Mouse (Mus musculus) kidney, postnatal 10 days (tissue): ENCODE measurements around the gene Olfr323.

ENCODE experiments used
- DNase-seq: peaks from one replicate; pipeline ENCODE4 v3.0.0; 2021; ENCODE audit warnings: mixed read lengths

The Olfr323 gene

DNA sequence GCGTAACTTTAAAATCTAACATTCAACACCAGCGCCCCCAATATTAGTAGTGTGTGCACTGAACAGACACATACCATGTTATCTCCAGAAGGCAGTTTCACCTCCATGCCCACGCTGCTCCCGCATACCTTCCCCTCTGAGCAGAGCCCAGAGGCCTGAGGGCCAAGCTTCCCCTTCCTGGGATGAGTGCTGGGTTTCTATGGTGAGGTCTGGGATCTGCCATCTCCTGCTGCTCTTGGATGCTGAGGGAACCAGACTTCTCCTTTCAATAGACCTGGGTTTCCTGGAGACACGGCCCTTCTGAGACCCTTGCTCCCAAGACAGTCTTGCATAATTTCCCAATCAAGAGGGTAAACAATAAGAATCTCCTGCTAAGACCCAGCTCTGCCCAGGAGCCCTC is at the start of gene Olfr323:
Gene Olfr323, minus strand, starts transcription at position 101 of the 400 bp plus-strand sequence.
- no peak for DNase-seq

DNA sequence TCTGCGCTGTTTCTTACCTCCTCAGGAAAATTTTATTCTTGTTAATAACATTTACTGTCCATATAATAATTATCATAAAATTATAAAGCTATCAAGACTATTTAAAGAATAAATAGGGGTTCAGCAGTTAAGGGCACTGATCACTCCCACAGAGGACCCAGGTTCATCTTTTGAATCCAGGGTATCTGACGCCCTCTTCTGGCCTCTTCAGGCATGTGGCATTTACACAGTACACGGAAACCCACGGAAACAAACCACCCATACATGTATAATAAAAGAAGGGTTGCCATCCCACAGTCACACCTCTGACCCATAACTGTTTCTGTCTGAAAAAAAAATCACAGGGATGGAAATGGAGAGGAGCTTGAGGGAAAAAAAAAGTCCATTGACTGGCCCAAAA is 41.5 kb upstream of the Olfr323 start:
- DNase-seq, result no peak

DNA sequence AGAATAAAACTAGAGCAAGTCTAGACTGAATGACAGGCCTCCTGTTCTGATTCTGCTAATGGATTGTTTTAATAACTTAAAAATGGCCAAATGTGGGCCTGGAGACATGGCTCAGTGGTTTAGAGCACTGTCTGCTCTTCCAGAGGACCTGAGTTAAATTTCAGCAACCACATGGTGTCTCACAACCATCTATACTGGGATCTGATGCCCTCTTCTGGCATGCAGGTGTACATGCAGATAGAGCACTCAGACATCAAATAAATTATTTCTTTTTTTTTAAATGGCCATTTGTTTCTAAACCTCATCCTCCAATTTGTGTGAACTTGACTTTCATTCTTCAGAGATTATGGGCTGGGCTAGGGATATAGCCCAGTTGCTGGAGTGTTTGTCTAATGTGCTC is 39.0 kb upstream of the Olfr323 start:
- DNase-seq, result no peak

DNA sequence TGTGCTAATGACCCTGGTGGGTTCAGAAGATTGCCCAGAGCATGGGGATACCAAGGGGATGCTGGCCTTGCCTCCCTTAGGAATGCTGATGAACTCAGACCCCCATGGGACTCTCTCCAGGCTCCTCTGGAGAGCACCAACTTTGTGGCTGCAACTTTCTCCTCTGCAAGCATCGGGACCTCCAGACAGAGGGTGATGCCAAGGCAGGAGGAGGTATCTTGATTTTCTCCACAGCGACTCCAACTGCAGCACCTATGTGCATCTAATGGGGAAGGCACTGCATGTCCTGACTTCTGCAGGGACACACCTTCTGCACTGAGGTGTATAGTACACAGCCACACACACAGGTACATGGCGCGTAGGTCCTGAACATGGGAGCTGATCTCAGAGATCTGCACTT is 28.3 kb upstream of the Olfr323 start, which contains the start of gene Olfr322:
Gene Olfr322, plus strand, starts transcription at position 187 of the 400 bp plus-strand sequence.
- DNase-seq, result no peak

DNA sequence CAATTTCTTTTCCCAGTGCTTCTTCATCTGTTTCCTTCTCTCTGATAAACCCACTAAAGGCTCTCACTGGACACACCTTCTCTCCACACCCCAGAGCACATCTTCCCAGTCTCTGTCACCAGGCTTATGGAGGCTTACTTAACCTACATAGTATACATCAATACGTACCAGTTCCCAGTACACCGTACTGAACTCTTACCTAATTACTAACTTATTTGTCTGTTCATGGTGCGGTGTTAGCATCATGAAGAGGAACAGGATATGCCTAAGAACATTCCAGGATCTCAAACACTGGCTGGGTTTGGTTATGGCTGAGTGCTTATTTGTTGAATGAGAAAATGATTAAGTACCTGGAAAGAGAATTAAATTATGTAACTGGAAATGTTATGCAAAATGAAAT is 24.9 kb upstream of the Olfr323 start:
- DNase-seq, result no peak

DNA sequence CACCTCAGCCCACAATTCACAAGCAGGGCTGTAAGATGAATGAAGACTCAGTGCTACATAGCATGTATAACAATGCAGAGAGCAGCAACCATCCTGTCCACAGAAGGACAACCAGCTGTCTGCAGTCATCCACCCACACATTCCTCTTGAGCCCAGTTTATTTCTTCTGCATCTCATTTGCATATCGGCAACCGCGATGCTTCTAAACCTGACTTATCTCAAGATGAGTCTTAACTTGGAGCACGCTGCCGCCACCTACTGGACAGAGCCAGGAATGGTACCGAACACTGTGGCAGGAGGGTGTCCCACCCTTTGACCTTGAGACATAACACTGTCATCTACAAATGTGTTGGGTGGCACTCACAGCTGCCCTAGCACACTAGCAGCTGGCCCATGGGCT is 13.0 kb upstream of the Olfr323 start:
- peak; percentile 20 for DNase-seq

DNA sequence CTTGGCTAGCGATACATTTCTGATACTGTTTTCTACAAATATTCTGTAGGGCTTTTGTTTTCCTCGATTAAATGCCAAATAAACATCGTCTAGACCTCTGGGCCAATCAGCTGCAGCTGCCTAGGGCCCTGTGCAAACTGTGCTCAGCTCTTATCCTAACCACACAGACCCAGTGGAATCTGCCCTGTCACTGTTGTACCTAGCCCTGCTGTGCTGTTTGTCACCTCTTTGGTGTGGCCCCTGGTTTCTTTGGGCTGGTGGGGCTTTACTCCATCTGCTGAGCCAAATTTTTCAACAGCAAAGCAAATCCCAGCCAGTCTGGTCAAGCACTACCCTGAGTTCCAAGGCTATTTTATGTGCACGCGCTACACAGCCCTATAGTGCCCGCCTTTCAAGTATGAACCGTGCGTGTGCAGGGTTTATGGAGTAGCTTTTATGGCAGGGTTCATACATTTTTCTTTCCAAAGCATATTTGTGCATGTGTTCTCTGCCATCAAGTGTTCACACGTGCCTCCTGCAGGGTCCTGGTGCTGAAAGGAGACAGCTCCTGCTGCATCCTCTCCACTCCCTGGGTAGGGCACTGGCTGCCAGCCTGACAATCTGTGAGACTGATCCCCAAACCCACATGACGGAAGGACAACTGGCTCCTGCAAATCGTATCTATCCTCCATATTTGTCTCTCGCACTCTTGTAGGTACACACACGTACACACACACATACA is 11.5 kb upstream of the Olfr323 start:
- no peak for DNase-seq

DNA sequence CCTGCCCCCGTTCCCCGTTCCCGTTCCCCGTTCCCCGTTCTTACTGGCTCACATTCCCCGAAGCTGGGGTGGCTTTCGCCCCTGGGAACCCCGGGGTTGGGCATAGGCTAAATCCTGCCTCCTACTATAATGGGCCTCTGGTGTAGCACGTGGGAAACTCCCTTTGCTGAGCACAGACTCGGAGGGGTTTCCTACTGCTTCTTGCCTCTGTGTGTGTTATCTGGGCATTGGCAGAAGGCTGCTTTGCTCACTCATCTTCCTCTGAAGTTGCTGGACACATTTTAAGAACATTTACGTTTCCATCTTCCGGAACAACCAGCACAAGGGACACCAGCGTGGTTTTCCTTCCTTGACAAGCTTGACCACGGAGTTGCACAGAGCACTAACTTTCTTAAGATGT is 10.8 kb upstream of the Olfr323 start:
- DNase-seq, result no peak

DNA sequence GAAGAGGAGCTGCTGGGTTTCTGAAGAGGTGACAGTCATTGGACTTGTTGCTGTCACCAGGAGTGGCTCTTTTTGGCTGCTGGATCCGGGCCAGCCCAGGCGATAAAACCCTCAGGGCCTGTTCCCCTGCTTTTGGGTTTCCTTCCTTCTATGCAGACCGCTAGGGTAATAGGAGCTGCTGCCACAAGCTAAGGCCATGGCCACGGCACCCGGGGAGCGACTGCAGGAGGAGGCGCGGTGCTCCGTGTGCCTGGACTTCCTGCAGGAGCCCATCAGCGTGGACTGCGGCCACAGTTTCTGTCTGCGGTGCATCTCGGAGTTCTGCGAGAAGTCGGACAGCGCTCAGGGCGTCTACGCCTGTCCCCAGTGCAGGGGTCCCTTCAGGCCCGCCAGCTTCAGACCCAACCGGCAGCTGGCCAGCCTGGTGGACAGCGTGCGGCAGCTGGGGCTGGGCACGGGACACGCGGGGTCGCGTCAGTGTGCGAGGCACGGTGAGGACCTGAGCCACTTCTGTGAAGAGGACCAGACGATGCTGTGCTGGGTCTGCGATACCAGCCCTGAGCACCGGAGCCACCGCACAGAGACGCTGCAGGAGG is 10.1 kb upstream of the Olfr323 start, which contains the start of gene Trim58:
Gene Trim58, plus strand, starts transcription at position 194 of the 596 bp plus-strand sequence.
- peak; percentile 27 for DNase-seq

DNA sequence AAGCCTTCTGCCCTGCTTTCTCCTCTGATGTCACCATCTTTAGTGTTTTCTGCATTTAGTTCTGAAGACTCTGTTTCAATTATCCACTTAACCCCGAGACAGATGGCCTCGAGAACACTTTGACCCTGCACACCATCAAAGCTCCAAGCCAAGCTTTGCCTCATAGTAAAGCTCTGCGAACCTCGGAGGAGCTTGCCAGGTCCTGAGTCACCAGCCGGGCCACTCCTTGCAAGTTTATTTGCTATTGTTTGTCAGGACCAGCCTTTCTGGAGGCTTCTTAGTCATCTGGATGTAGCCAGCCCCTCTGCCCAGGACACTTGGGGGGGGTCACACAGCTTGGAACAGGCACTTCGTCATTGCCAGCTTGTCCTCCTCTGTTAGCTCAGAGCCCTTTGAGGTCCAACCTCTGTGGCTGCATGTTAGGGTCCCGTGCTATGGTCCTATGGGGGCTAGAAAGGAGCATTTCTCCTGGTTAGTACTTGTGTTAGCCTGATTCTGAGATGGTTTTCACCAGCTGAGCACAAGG is 7.9 kb upstream of the Olfr323 start:
- no peak for DNase-seq

DNA sequence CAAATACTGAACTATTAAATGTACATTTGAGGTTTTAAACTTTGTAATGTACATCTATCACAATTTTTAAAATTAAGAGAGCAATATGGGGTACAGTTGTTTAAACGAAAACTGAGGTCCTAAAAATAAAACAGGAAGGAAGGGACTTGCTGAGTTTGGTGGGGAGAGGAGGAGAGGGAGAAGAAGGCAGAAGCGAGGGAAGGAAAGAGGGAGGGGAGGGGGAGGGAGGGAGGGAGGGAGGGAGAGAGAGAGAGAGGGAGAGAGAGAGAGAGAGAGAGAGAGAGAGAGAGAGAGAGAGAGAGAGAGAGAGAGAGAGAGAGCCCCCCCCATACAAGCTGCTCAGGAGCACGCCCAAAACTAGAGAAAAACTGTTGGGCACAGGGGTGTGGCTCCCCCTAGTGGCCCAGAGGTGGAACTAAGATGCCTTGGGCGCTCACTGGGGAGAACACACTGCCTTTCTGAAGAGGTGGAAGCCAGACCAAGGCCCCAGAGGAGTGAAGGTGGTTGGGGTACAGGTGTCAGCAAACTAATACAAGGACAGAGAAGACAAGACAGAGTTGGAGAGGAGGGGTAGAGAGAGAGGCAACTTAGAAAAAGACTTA is 6.2 kb upstream of the Olfr323 start:
- peak; percentile 62 for DNase-seq

DNA sequence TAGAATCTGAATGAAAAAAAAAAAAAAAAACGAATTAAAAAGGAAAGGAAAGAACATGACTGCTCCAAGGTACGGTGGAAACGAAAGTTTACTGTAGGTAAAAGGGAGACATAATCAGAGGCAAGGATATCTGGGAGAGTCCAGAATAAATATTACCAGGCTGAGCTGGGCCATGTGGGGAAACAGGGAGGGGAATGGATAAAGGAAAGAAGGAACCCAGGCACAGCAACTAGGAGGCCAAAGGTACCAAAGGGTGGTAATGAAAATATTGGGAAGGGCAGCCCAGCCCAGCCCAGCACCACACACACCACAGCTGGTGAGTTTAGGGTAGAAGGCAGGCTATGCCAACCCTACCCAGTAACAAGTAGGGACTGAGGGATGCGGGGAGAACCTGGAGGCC is 4.6 kb upstream of the Olfr323 start:
- no peak for DNase-seq

DNA sequence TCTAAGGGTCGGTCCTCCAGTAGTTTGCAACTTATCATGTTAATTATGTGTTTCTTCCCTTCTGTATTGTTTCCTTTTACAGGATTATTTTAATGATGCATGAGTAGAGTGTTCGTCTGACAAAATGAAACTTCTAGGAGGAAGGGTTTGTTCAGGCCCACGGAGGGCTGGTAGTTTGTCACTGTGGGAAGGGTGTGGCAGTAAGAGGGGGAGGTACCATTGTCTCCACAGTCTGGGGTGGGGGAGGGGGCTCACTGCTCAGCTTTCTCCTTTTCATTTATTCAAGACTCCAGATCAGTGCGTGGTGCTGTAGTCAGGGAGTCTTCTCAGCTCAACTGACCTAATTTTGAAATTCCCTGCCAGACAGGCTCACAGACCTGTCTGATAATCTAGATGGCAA is 4.2 kb downstream of the Olfr323 start:
- DNase-seq, result no peak

DNA sequence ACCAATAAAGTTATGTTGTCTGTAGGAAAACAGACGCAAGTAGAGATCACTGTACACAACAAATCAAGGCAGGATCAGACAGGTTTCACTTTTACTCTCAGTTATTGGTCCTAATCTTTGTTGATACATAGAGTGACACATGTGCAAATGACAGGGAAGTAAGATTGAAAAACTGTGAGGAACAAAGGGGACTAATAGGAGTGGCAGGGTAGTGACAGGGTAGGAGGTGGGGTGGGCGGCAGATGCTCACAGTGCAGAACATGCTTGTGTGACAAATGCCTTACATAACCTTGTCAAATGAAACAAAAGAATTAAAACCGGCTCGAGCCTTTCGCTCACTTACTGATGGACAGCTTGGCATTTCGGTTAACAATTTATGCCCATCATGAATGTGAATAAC is 11.5 kb downstream of the Olfr323 start:
- DNase-seq, result no peak

DNA sequence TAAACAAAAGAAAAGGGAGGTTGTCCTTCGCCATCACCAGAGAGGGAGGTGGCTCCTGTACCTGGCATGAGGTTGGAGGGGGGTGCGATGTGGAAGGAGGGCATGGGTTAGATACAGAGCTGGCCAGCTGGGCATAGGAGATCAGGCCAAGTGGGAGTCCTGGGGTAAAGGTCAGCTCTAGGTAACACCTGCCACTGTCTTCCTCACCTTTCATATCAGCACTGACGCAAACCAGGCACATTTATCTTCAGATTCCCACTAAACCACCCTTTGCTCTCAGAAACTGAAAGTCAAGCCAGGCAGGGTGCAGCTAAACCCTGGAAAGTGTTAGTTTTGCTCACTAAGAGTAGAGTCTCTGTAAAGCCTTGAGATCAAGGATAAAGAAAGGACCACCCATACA is 11.9 kb downstream of the Olfr323 start:
- DNase-seq, result no peak

DNA sequence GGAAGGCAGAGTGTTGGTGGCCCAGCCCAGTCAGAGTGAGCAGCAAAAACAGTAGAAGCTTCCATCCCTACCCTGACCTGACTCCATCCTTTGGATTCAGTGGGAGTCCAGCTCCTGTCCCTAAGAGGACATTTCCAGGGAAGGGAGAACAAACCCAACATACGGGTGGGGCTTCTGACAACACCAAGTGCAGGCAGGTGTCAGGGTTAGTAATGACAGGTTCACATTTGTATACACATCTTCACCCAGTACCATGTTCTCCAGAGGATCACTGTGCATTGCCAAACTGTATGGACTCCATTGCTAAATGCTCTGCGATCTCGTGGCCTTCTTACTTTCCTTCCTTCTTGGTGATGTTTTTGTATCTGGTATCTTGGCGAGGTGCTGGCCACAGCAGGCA is 14.3 kb downstream of the Olfr323 start, which contains the start of gene 2210407C18Rik:
Gene 2210407C18Rik, minus strand, starts transcription at position 101 of the 400 bp plus-strand sequence.
- no peak for DNase-seq

DNA sequence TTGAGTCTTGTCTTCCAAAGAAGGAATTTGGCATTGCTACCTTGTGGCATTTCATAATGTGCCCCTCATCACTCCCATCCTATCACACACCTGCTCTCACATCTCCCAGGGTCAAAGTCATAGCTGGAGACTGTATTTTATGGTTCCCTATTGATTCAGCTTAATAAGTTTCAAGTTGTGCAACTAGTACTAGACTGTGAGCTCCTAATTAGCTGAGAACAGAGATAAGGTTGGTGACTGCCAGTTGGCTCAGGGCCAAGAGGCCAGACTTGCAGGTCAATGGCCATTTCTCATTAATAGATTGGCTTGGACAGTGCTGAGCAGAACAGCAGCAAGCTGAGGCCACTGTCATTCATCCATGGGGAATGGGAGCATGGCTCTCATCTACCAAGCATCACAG is 15.8 kb downstream of the Olfr323 start:
- DNase-seq, result peak; percentile 17

DNA sequence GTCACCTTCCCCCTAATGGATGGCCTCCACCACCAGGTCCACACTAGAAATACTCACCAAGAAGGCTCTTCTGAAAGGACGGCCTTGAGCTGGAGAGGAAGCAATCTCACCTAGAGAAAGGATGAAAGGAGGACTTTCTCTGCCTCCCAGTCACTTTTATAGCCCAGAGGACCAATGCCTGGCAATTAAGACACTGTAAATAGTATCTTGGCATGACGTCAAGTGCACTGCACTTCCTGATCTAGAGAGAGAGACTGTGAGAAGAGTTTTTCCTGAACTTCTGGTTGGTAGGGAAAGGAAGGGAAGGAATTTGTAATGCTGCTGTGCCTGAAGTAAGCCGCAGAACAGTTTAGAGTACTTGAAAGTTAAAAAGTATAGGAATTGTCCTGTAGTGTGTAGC is 16.9 kb downstream of the Olfr323 start:
- no peak for DNase-seq

DNA sequence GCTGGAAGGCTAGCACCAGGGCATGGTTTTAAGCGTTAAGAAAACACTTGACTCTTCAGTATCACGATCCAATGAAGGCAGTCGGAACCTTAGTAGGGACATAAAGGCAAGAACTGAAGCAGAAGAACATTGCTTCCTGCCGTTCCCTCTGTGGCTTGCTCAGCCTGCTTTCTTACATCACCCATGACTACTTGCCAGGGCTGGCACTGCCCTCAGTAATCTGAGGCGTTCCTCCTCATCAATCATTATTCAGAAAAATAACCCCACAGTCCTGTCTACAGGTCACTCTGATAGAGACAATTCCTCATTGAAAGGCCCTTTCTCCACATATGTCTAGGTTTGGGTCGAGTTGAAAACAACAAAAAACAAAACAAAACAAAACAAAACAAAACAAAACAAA is 23.3 kb downstream of the Olfr323 start:
- DNase-seq, result no peak

DNA sequence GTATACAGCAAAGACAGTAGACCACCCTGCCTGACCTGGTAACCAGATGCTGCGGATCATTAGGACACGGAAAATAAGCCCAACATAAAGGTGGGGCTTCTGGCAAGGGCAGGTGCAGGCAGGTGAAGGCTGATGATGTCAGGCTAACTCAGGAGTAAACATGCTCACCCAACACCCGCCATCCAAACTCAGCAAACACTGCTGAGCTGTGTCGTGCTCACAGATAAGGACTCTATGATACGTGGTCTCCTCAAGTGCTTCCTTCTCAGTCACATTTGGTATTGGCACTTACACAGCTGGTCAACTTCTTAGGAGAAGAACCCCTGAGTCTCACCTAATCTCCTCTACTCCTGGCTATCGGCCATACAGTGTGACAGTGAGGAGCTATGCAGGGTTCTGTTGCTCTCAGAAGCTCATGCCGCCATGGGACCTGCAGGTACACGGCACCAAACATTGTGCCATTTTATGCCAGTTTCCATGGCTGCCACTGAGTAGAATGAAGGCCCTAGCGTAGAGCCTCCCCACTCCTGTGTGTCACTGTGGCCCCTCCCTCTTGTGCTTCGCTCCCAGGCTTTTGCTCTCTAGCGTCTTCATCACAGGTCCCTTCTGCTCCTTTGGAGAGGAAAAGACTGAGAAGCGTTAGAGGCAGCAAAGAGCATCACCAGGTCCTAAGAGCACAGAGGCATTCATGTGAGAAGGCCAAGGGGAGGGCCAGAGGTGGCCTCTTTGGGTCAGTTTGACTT is 24.0 kb downstream of the Olfr323 start:
- DNase-seq, result no peak

DNA sequence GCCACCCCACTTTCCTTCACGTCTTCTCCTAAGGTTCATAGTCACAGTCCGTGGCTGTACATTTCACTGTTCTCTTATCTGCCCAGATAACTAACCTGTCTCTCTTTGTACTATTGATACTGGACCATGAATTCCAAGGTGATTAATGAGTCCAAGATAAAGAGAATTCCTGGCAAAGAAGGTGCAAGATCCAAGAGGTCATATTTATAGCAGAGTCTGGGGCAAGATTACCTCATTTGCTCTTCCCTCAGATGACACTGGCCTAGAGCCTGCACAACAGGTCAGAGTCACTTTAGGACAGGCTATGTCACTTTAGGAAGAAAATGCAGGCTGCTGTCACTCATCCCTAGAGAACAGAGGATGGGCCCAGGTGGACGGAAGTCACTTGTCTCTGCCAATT is 25.1 kb downstream of the Olfr323 start:
- DNase-seq, result no peak

DNA sequence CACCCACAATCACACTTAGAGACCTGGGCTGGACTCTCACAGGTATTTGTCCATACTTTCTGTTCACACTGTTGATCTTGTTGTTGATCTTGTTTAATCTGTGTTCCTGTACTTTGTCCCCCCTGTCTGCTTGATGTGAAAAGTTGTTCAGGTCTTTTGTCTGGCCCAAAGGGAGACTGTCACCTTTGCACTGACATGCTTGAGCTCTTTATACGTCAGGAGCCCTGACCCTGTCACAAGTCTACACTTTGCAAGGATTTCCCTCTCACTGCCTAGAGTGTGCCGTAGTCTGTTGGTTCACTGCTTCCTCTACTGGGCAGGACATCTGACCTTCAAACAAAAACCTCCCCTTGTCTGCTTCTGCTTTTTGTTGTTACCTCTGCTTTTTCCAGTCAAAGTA is 25.6 kb downstream of the Olfr323 start:
- no peak for DNase-seq
